7 mouse cellular contexts compared by ENCODE assay signal in the genomic region with DNA sequence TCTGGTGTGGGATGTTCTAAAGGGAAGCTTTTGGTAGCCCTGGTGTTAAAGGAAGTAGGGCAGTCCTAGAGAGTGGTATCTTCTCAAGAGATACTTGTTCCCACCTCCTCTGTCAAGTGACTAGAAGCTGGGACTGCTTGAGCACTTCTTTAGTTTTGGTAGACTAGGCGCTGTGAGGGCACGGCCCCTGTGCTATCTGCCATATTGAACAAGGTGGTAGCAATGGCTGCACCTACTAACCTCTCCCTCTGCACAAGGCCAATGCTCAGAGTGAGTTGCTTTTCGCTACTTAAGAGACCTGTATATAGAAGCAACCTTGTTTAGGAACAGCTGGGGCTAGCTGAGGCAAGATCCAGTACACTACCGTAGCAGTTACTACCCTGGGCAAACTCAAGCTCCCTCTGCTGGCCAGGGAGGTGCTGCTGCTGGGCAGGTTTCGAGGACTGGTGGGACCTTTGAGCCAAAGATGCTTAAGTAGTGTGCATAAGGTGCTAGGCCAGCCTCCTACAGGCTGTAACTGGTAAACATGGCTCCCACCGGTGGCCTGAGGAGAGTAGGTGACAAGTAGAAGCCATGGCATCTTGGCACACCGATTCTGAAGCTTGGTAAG. TPM values are rescaled to one million over a fixed set of nuclear protein-coding genes. Genes with fewer than 3 reads are reported as not detected.
DNase-seq lines count a peak whose midpoint lies in the region; ATAC-seq lines count a peak whose summit lies in the region.

No protein-coding gene starts in this region.

- 92% methylated on average over 7 of the region's 7 CpGs for WGBS in midbrain, embryonic 13.5 days
- 91% methylated on average over 7 of the region's 7 CpGs for WGBS in midbrain, embryonic 10.5 days
- WGBS in lung, embryonic 16.5 days: 84% methylated on average over 7 of the region's 7 CpGs

- H3K9ac ChIP-seq in midbrain, embryonic 13.5 days (replicated peaks): no peak overlapping the region
- H3K9ac ChIP-seq in lung, embryonic 16.5 days (ENCODE audit: low read length): no peak overlapping the region

- no peak overlapping the region for H3K27ac ChIP-seq in midbrain, embryonic 13.5 days
- H3K27ac ChIP-seq in midbrain, embryonic 10.5 days (replicated peaks): no peak overlapping the region
- H3K27ac ChIP-seq in lung, embryonic 16.5 days (ENCODE audit: low read length): no peak overlapping the region

- peak; percentile 21; the same call in 1 of the 2 replicates for ATAC-seq in midbrain, embryonic 13.5 days
- peak; percentile 28 to 52; a peak in 2 of 4 replicates for ATAC-seq in hematopoietic stem cell, adult 5-6 weeks (replicated peaks in 1 of 2; ENCODE audit: insufficient read depth in 1 of 2, low FRiP score in 2 of 2, low TSS enrichment in 1 of 2, low read depth in 1 of 2, poor library complexity in 2 of 2, severe bottlenecking in 2 of 2)
- peak; percentile 34 for ATAC-seq in lung, embryonic 16.5 days (ENCODE audit: low read depth)

- peaks cover 93% of the 10 kb centered on the region for H3K36me3 ChIP-seq in midbrain, embryonic 13.5 days
- H3K36me3 ChIP-seq in midbrain, embryonic 10.5 days: peaks cover 97% of the 10 kb centered on the region
- H3K36me3 ChIP-seq in lung, embryonic 16.5 days (ENCODE audit: control insufficient read depth, insufficient read depth, low read length): peaks cover 48% of the 10 kb centered on the region

- H3K27me3 ChIP-seq in midbrain, embryonic 13.5 days: no peaks in the 10 kb centered on the region
- no peaks in the 10 kb centered on the region for H3K27me3 ChIP-seq in midbrain, embryonic 10.5 days (ENCODE audit: low read depth, poor library complexity, severe bottlenecking)
- H3K27me3 ChIP-seq in lung, embryonic 16.5 days (ENCODE audit: control insufficient read depth, insufficient read depth, low read depth, low read length): no peaks in the 10 kb centered on the region

- no peak for DNase-seq in midbrain, embryonic 10.5 days (ENCODE audit: low spot score)
- DNase-seq in R1 (ENCODE audit: low read depth, low spot score): peak; percentile 53
- no peak for DNase-seq in right cerebral cortex, postnatal 36 days (ENCODE audit: low spot score in 2 of 2)
- no peak for DNase-seq in cerebellum, adult 11-12 months

- no peak overlapping the region for H3K4me3 ChIP-seq in midbrain, embryonic 13.5 days (replicated peaks)
- H3K4me3 ChIP-seq in midbrain, embryonic 10.5 days: no peak overlapping the region
- no peak overlapping the region for H3K4me3 ChIP-seq in lung, embryonic 16.5 days (ENCODE audit: low read length)

- no peaks in the 10 kb centered on the region for H3K9me3 ChIP-seq in midbrain, embryonic 13.5 days
- H3K9me3 ChIP-seq in midbrain, embryonic 10.5 days (replicated peaks): no peaks in the 10 kb centered on the region
- no peaks in the 10 kb centered on the region for H3K9me3 ChIP-seq in lung, embryonic 16.5 days (ENCODE audit: control insufficient read depth, low read length)

- no peaks in the 10 kb centered on the region for H3K4me1 ChIP-seq in midbrain, embryonic 13.5 days (replicated peaks)
- H3K4me1 ChIP-seq in midbrain, embryonic 10.5 days: no peaks in the 10 kb centered on the region
- H3K4me1 ChIP-seq in lung, embryonic 16.5 days (replicated peaks; ENCODE audit: control insufficient read depth, insufficient read depth, low read length): no peaks in the 10 kb centered on the region

- H3K4me2 ChIP-seq in midbrain, embryonic 13.5 days (replicated peaks): no peak overlapping the region
- H3K4me2 ChIP-seq in lung, embryonic 16.5 days (ENCODE audit: low read depth, low read length): no peak overlapping the region

RNA-seq across cellular contexts. Expression of a gene that starts 30.5 kb away (rescaled TPM):
- polyA plus RNA-seq in midbrain, embryonic 13.5 days (2015; fragmentation: Nextera tagmentation; extraction: Ambion mirVana): 396 and 425 TPM in 2 replicates
- 314 and 333 TPM in 2 replicates for polyA plus RNA-seq in midbrain, embryonic 10.5 days (2016; fragmentation: Nextera tagmentation; extraction: Ambion mirVana)
- 133 and 204 TPM in 2 replicates for total RNA-seq in hematopoietic stem cell, adult 5-6 weeks (2017)
- 565 and 579 TPM in 2 replicates for polyA plus RNA-seq in lung, embryonic 16.5 days (2015; fragmentation: Nextera tagmentation; extraction: Ambion mirVana)
